In genomic region chr9:123925101-123925946, GRCm38 (mm10) we compare ENCODE assay signal across 8 mouse cellular contexts. TPM values are rescaled to one million over a fixed set of nuclear protein-coding genes. Genes with fewer than 3 reads are reported as not detected.
DNase-seq lines count a peak whose midpoint lies in the region; ATAC-seq and TF ChIP-seq lines count a peak whose summit lies in the region.

No protein-coding gene starts in this region.

- no peaks in the 10 kb centered on the region for H3K36me3 ChIP-seq in hindbrain, embryonic 16.5 days (ENCODE audit: control insufficient read depth, insufficient read depth, low read length)

- peak overlapping the region; percentile 72 for H3K4me2 ChIP-seq in hindbrain, embryonic 16.5 days (ENCODE audit: low read length)

- peak; percentile 93 for DNase-seq in ZHBTc4 (ENCODE audit: low read depth, low spot score)
- peak; percentile 79 for DNase-seq in gastrocnemius, adult 2 months
- DNase-seq in left cerebral cortex, adult 8-10 months (ENCODE audit: low spot score in 2 of 2) = peak; percentile 78 to 91
- peak; percentile 85 for DNase-seq in right cerebral cortex, adult 18-20 months
- DNase-seq in urinary bladder, postnatal 10 days (ENCODE audit: low spot score) = peak; percentile 80

- intact Hi-C loops in gastrocnemius, adult 2 months (cut with DNase I) = no loop called here

- peaks cover 2% of the 10 kb centered on the region; the same call in 1 of the 2 replicates for H3K4me1 ChIP-seq in hindbrain, embryonic 16.5 days (ENCODE audit: control insufficient read depth, insufficient read depth, low read depth, low read length)

- peak overlapping the region; percentile 84 for H3K4me3 ChIP-seq in gastrocnemius, adult 2 months
- H3K4me3 ChIP-seq in hindbrain, embryonic 16.5 days (ENCODE audit: low read length) = peak overlapping the region; percentile 59

- H3K27ac ChIP-seq in gastrocnemius, adult 2 months = peak overlapping the region; percentile 88
- peak overlapping the region; percentile 96 for H3K27ac ChIP-seq in hindbrain, embryonic 16.5 days (ENCODE audit: low read depth, low read length)

- peak; percentile 49 for ATAC-seq in common myeloid progenitor, adult 5-6 weeks (replicated peaks; ENCODE audit: low read depth, poor library complexity, severe bottlenecking)
- peak; percentile 88 for ATAC-seq in hindbrain, embryonic 16.5 days
- ATAC-seq in megakaryocyte, adult 5-6 weeks (ENCODE audit: poor library complexity, severe bottlenecking) = peak; percentile 35

- WGBS in hindbrain, embryonic 16.5 days = 3% methylated on average over 43 of the region's 44 CpGs

- H3K9me3 ChIP-seq in hindbrain, embryonic 16.5 days (ENCODE audit: control insufficient read depth, low read length) = no peaks in the 10 kb centered on the region

- TF ChIP-seq CTCF in gastrocnemius, adult 2 months (IDR thresholded peaks at IDR 0.05) = peak; percentile 81

- H3K27me3 ChIP-seq in hindbrain, embryonic 16.5 days (replicated peaks; ENCODE audit: control insufficient read depth, insufficient read depth, low read length) = no peaks in the 10 kb centered on the region

- peak overlapping the region; percentile 83 for H3K9ac ChIP-seq in hindbrain, embryonic 16.5 days (ENCODE audit: low read depth, low read length)

RNA-seq across cellular contexts. Expression of gene Ccr1, which starts 43.2 kb away (rescaled TPM):
- total RNA-seq in common myeloid progenitor, adult 5-6 weeks (2017) = 0.59 and 0.87 TPM in 2 replicates
- under 1 TPM in 1 of 2 experiments, not detected in 1; 0.13 TPM for total RNA-seq in gastrocnemius, adult 2 months (2021)
- 0.70 and 0.76 TPM in 2 replicates for polyA plus RNA-seq in hindbrain, embryonic 16.5 days (2015; fragmentation: Nextera tagmentation; extraction: Ambion mirVana)
- under 1 TPM in 2 of 4 experiments, not detected in 2; 0.17 to 0.34 TPM for total RNA-seq in left cerebral cortex, adult 8-10 months (2022)
- 119 and 127 TPM in 2 replicates for total RNA-seq in megakaryocyte, adult 5-6 weeks (2015)
- total RNA-seq in megakaryocyte, adult 5-6 weeks (2017) = 94.4 and 94.8 TPM in 2 replicates

RNA-seq across cellular contexts. Expression of gene Ccr1l1, which starts 52.9 kb away (rescaled TPM):
- total RNA-seq in common myeloid progenitor, adult 5-6 weeks (2017) = not detected in 2 replicates
- total RNA-seq in gastrocnemius, adult 2 months (2021) = not detected
- polyA plus RNA-seq in hindbrain, embryonic 16.5 days (2015; fragmentation: Nextera tagmentation; extraction: Ambion mirVana) = not detected in 2 replicates
- not detected for total RNA-seq in left cerebral cortex, adult 8-10 months (2022)
- 0.23 and 1.0 TPM in 2 replicates for total RNA-seq in megakaryocyte, adult 5-6 weeks (2015)
- 0.33 TPM in 1 of 2 replicates, not detected in the other for total RNA-seq in megakaryocyte, adult 5-6 weeks (2017)

Comparison
In these comparisons a context has a peak if more than half of its experiments do, and no peak if none do; other contexts are left out.
1. Peak in every context shown above with its lines: DNase-seq, ATAC-seq, H3K4me3 ChIP-seq and H3K27ac ChIP-seq.
2. ATAC-seq: peak in every context shown above with its lines; median percentile 88 in hindbrain, embryonic 16.5 days; 49 in common myeloid progenitor, adult 5-6 weeks; 35 in megakaryocyte, adult 5-6 weeks.
3. RNA of gene Ccr1, which starts 43.2 kb away (total RNA-seq): 94.4 to 127 TPM in megakaryocyte, adult 5-6 weeks; 0.59 to 0.87 TPM in common myeloid progenitor, adult 5-6 weeks, 0.17 to 0.34 TPM in left cerebral cortex, adult 8-10 months and 0.13 TPM in gastrocnemius, adult 2 months; every median in the first group is over 10 times any median in the second.